Mouse (Mus musculus) liver, embryonic 15.5 days (tissue): ENCODE data around the gene Zfp652. TPM values are rescaled to one million over a fixed set of nuclear protein-coding genes. Genes with fewer than 3 reads are reported as not detected.

Experiments used
- ATAC-seq: fragments of 200-750 bp; cut with Nextera tagmentation; 2 replicates; pipeline ENCODE4 v1.8.0; 2017; ENCODE audit warnings: moderate number of reproducible peaks, mild to moderate bottlenecking, moderate library complexity; ENCODE audit not compliant: insufficient read depth
- H3K27ac ChIP-seq: fragments of 300-500 bp; sonication (generic); replicated peaks from 2 replicates; pipeline ENCODE4 v1.5.1; 2015; ENCODE audit warnings: mild to moderate bottlenecking, inconsistent platforms
- H3K27me3 ChIP-seq: fragments of 300-500 bp; sonication (generic); 2 replicates; pipeline ENCODE4 v1.6.1; 2015; ENCODE audit warnings: mild to moderate bottlenecking, inconsistent platforms
- H3K36me3 ChIP-seq: fragments of 300-500 bp; sonication (generic); replicated peaks from 2 replicates; pipeline ENCODE4 v1.6.1; 2015; ENCODE audit warnings: moderate library complexity, mild to moderate bottlenecking, inconsistent platforms
- H3K4me1 ChIP-seq: fragments of 300-500 bp; sonication (generic); replicated peaks from 2 replicates; pipeline ENCODE4 v1.6.1; 2015; ENCODE audit warnings: inconsistent platforms
- H3K4me2 ChIP-seq: fragments of 300-500 bp; sonication (generic); 2 replicates; pipeline ENCODE4 v1.6.1; 2015; ENCODE audit warnings: moderate library complexity, mild to moderate bottlenecking, inconsistent platforms
- H3K4me3 ChIP-seq: fragments of 300-500 bp; sonication (generic); replicated peaks from 2 replicates; pipeline ENCODE4 v1.5.1; 2015; ENCODE audit warnings: mild to moderate bottlenecking, inconsistent platforms
- H3K9ac ChIP-seq: fragments of 300-500 bp; sonication (generic); 2 replicates; pipeline ENCODE4 v1.6.1; 2015; ENCODE audit warnings: moderate library complexity, mild to moderate bottlenecking, inconsistent platforms
- H3K9me3 ChIP-seq: fragments of 300-500 bp; sonication (generic); replicated peaks from 2 replicates; pipeline ENCODE4 v1.6.1; 2016; ENCODE audit warnings: inconsistent platforms
- WGBS: fragments of 180-500 bp; shearing (Covaris S2); methylation state at CpG from one replicate; pipeline ENCODE4 v1.1.7; 2015; ENCODE audit warnings: mixed read lengths; ENCODE audit not compliant: insufficient replicate concordance; 5-methylcytosine and 5-hydroxymethylcytosine counted together
- polyA plus RNA-seq: library from polyadenylated mRNA; unstranded; fragments of >200 nt; fragmentation: Nextera tagmentation; extraction: Ambion mirVana; gene quantifications from 2 replicates; pipeline ENCODE4 v1.2.1, GENCODE M21; 2015

Zfp652 gene
- polyA plus RNA-seq, 1 experiment from 2014 or later, result 5.5 TPM

GRCm38 (mm10) chr11:95712085-95712562 is 349 bp upstream of the Zfp652 start:
- H3K9ac ChIP-seq, result peak overlapping the region; percentile 93
- H3K4me3 ChIP-seq, result peak overlapping the region; percentile 88
- no peaks in the 10 kb centered on the region for H3K36me3 ChIP-seq
- H3K27me3 ChIP-seq, result no peaks in the 10 kb centered on the region
- peak; percentile 25; the same call in 1 of the 2 replicates for ATAC-seq
- peak overlapping the region; percentile 94 for H3K27ac ChIP-seq
- H3K9me3 ChIP-seq, result no peaks in the 10 kb centered on the region
- WGBS, result 4% methylated on average over 12 of the region's 12 CpGs
- peaks cover 72% of the 10 kb centered on the region for H3K4me1 ChIP-seq
- H3K4me2 ChIP-seq, result peak overlapping the region; percentile 99

DNA sequence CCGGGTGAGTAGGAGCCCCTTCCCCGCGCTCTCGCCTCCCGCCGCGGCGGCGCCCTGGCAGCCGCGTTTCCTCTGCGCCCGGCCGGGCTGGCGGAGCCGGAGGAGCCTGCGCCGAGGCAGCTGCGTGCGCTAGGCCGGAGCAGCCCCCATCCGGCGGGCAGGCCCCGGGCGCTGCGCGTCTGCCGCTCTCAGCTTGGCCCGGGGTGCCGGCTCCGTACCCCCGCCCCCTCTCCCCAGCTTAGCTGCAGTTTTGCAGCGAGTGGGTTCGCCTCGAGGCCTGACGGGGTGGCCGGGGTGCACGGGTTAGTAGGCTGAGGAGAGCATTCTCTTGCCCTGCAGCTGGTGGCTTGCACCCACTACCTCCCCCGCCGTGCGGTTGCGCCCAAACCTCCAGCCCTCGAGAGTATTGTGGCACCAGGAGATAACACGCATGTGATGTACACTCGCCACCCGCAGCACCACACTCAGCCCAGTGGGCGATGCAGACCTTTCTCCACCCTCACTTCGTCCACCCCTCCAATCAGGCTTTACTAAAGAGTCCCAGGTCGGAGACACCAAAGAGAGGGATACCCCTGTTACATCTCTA is 845 bp downstream of the Zfp652 start:
- peak overlapping the region; percentile 88 for H3K4me3 ChIP-seq
- H3K27me3 ChIP-seq, result no peaks in the 10 kb centered on the region
- H3K4me2 ChIP-seq, result peak overlapping the region; percentile 99
- H3K9ac ChIP-seq, result peak overlapping the region; percentile 93
- H3K36me3 ChIP-seq, result no peaks in the 10 kb centered on the region
- peak overlapping the region; percentile 94 for H3K27ac ChIP-seq
- peak; percentile 52 for ATAC-seq
- peaks cover 63% of the 10 kb centered on the region for H3K4me1 ChIP-seq
- no peaks in the 10 kb centered on the region for H3K9me3 ChIP-seq
- under 1% methylated on average over 37 of the region's 49 CpGs for WGBS

- under 1% methylated on average over 13 of the region's 13 CpGs for WGBS
- H3K4me2 ChIP-seq, result peak overlapping the region; percentile 99
Measured at GRCm38 (mm10) chr11:95713811-95714241, 1.4 kb downstream of the Zfp652 start.

GRCm38 (mm10) chr11:95714411-95714810 is 1.9 kb downstream of the Zfp652 start:
- Histone ChIP-seq H3K4me1 (peaks cover 59% of the 10 kb centered on the region), H3K27me3 (no peaks in the 10 kb centered on the region), H3K36me3 (no peaks in the 10 kb centered on the region), H3K9me3 (no peaks in the 10 kb centered on the region), H3K4me3 (peak overlapping the region; percentile 88), H3K27ac (peak overlapping the region; percentile 94), H3K4me2 (peak overlapping the region; percentile 99), H3K9ac (peak overlapping the region; percentile 93)
- WGBS, result 12% methylated on average over 7 of the region's 7 CpGs
- no peak for ATAC-seq

More at GRCm38 (mm10) chr11:95713811-95714241, 1.4 kb downstream of the Zfp652 start:
- Histone ChIP-seq H3K4me1 (peaks cover 62% of the 10 kb centered on the region), H3K9me3 (no peaks in the 10 kb centered on the region), H3K36me3 (no peaks in the 10 kb centered on the region), H3K27ac (peak overlapping the region; percentile 94), H3K9ac (peak overlapping the region; percentile 93), H3K27me3 (no peaks in the 10 kb centered on the region), H3K4me3 (peak overlapping the region; percentile 88)
- no peak for ATAC-seq

DNA sequence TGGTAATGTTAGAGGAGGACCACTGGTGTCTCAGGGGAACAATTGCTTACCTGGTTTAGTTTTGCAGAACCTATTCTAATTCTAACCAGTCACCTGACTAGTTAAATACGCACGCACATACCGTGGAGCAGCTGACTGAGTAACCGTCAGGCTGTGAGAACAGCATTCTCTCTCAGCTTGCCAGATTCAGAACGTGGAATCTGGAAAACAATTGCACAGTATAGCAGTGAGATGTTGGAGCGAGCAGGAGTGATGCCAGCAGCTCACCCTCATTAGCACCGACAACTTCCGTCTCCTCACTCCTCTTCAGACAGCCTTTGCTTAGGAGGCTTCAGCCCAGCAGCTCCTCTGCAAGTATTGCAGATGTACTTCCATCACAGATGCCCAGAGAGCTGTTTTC is 3.7 kb downstream of the Zfp652 start:
- Histone ChIP-seq H3K9me3 (no peaks in the 10 kb centered on the region), H3K4me2 (no peak overlapping the region), H3K4me3 (no peak overlapping the region), H3K27me3 (no peaks in the 10 kb centered on the region), H3K9ac (no peak overlapping the region), H3K4me1 (peaks cover 50% of the 10 kb centered on the region), H3K36me3 (no peaks in the 10 kb centered on the region), H3K27ac (no peak overlapping the region)
- no peak for ATAC-seq
- 78% methylated on average over 8 of the region's 8 CpGs for WGBS

- 75% methylated on average over 3 of the region's 3 CpGs for WGBS
- H3K27ac ChIP-seq, result no peak overlapping the region
- H3K27me3 ChIP-seq, result no peaks in the 10 kb centered on the region
- H3K9me3 ChIP-seq, result no peaks in the 10 kb centered on the region
- H3K9ac ChIP-seq, result no peak overlapping the region
- H3K4me2 ChIP-seq, result no peak overlapping the region
- H3K4me3 ChIP-seq, result no peak overlapping the region
- peaks cover 28% of the 10 kb centered on the region for H3K4me1 ChIP-seq
- ATAC-seq, result no peak
- H3K36me3 ChIP-seq, result no peaks in the 10 kb centered on the region
Measured at GRCm38 (mm10) chr11:95719356-95719755, 6.9 kb downstream of the Zfp652 start.

DNA sequence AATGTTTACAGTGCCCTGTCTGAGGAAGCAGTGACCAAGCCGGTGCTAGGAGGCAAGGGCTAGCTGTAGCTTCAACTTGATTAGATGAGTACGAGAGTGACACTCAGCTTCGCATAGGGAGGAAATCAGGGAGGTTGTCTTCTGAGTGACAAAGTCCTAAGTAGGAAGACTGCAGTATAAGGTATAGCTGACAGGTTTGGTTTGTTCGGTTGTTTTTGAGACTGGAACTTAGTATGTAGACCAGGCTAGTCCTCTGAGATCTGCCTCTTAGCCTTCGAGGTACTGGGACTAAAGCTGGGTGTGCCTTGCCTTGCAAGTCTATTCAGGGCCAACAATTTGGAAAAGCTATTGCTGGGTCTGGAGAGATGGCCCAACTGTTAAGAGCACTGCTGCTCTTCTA is 10.8 kb downstream of the Zfp652 start, which contains the start of gene B130006D01Rik:
B130006D01Rik (plus strand) TSS at position 301 of the 400 bp plus-strand sequence.
- Histone ChIP-seq H3K9me3 (no peaks in the 10 kb centered on the region), H3K9ac (no peak within 1 kb of the TSS), H3K4me1 (peaks cover 15% of the 10 kb centered on the region), H3K4me3 (no peak within 1 kb of the TSS), H3K4me2 (no peak within 1 kb of the TSS), H3K27me3 (no peaks in the 10 kb centered on the region), H3K36me3 (no peaks in the 10 kb centered on the region), H3K27ac (no peak within 1 kb of the TSS)
- 82% methylated on average over 5 of the region's 5 CpGs for WGBS
- no peak for ATAC-seq

GRCm38 (mm10) chr11:95724466-95724865 is 12.0 kb downstream of the Zfp652 start:
- Histone ChIP-seq H3K4me1 (peaks cover 22% of the 10 kb centered on the region), H3K9me3 (no peaks in the 10 kb centered on the region), H3K27ac (no peak overlapping the region), H3K27me3 (no peaks in the 10 kb centered on the region), H3K9ac (no peak overlapping the region), H3K4me2 (no peak overlapping the region), H3K36me3 (no peaks in the 10 kb centered on the region), H3K4me3 (no peak overlapping the region)
- ATAC-seq, result no peak
- WGBS, result 75% methylated on average over 4 of the region's 4 CpGs

- H3K27me3 ChIP-seq, result no peaks in the 10 kb centered on the region
- ATAC-seq, result no peak
- no peak overlapping the region for H3K4me2 ChIP-seq
- WGBS, result 71% methylated on average over 4 of the region's 4 CpGs
- H3K4me3 ChIP-seq, result no peak overlapping the region
- no peaks in the 10 kb centered on the region for H3K9me3 ChIP-seq
- peaks cover 23% of the 10 kb centered on the region for H3K4me1 ChIP-seq
- H3K9ac ChIP-seq, result no peak overlapping the region
- H3K36me3 ChIP-seq, result no peaks in the 10 kb centered on the region
- H3K27ac ChIP-seq, result no peak overlapping the region
Measured at GRCm38 (mm10) chr11:95726156-95726555, 13.7 kb downstream of the Zfp652 start.

DNA sequence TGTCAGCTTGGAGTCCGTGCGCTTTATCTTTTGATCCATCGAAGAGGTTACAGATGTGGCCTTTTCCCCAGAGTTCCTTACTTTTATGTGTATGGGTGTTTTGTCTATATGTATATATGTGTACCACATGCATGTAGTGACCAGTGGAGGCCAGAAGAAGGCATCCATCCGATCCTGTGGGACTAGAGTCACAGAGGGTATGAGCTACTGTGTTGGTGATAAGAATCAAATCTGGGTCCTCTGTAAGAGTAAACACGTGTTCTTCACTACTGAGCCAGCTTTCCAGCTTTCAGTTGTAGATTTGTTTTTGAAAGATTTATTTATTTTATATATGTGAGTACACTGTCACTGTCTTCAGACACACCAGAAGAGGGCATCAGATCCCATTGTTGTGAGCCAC is 15.5 kb downstream of the Zfp652 start:
- Histone ChIP-seq H3K27me3 (no peaks in the 10 kb centered on the region), H3K9me3 (no peaks in the 10 kb centered on the region), H3K9ac (no peak overlapping the region), H3K4me1 (peaks cover 23% of the 10 kb centered on the region), H3K4me3 (no peak overlapping the region), H3K27ac (no peak overlapping the region), H3K36me3 (no peaks in the 10 kb centered on the region), H3K4me2 (no peak overlapping the region)
- 59% methylated on average over 5 of the region's 5 CpGs for WGBS
- ATAC-seq, result no peak

DNA sequence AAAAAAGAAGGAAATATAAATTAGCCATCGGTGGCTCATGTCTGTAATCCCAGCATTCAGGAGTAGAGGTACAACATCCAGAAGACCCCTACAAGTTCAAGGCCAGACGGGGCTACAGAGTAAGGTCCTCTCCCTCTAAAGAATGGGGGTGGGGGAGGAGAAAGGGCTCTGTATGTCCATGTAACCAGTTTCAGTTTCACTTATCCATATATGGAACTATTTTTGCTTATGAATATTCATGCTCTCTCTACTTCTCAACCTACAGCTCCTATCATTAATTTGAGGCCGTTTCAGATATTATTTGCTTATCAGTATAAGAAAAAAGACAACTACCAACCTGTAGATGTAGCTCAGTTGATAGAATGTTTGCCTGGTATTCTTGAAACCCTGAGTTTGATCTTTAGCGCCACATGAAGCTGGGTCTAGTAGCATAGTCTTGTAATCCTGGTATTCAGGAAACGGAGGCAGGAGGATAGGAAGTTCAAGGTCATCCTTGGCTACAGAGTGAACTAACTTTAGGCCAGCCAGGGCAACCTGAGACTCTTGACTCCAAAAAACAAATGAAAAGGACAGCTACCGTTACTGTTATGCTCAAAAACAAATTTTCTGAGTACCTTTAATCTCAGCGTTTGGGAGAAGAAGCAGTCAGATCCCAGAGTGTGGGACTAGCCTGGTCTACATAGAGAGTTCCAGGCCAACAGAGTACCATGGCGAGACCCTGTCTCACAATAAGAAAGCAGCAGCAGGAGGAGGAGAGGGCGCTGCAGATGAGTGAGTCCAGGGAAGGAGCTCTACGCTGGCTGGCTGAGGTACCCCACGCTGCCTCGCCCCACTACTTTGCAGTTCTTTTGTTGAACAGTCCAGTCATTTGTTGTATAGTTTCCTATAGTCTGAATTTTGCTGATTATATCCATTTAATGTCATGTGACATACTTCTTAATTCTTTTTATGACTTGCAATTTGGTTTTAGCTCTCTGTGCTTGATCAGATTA is 16.7 kb downstream of the Zfp652 start:
- 68% methylated on average over 12 of the region's 12 CpGs for WGBS
- Histone ChIP-seq H3K4me2 (peak overlapping the region; percentile 11; the same call in 1 of the 2 replicates), H3K27me3 (no peaks in the 10 kb centered on the region), H3K4me3 (no peak overlapping the region), H3K4me1 (peaks cover 23% of the 10 kb centered on the region), H3K9me3 (no peaks in the 10 kb centered on the region), H3K9ac (no peak overlapping the region), H3K36me3 (no peaks in the 10 kb centered on the region), H3K27ac (no peak overlapping the region)
- ATAC-seq, result no peak
